Mouse (Mus musculus) testis, adult 2 months (tissue): ENCODE data around the gene Hoxc10. TPM values are rescaled to one million over a fixed set of nuclear protein-coding genes. Genes with fewer than 3 reads are reported as not detected.

Experiments
- H3K27ac ChIP-seq: fragments of 200-500 bp; 2 replicates; pipeline ENCODE4 v1.5.1; 2012; ENCODE audit warnings: low read depth, low read length; ENCODE audit not compliant: control insufficient read depth, insufficient read depth
- H3K27me3 ChIP-seq: fragments of 200-500 bp; 2 replicates; pipeline ENCODE4 v1.6.1; 2012; ENCODE audit warnings: mild to moderate bottlenecking, low read length, moderate library complexity; ENCODE audit not compliant: control insufficient read depth, insufficient read depth
- H3K36me3 ChIP-seq: fragments of 200-500 bp; 2 replicates; pipeline ENCODE4 v1.6.1; 2012; ENCODE audit warnings: mild to moderate bottlenecking, low read length; ENCODE audit not compliant: control insufficient read depth, insufficient read depth
- H3K4me1 ChIP-seq: fragments of 200-500 bp; 2 replicates; pipeline ENCODE4 v1.6.1; 2012; ENCODE audit warnings: low read length; ENCODE audit not compliant: control insufficient read depth, insufficient read depth
- H3K4me3 ChIP-seq: fragments of 200-500 bp; 2 replicates; pipeline ENCODE4 v1.5.1; 2012; ENCODE audit warnings: low read depth, mild to moderate bottlenecking, low read length, moderate library complexity, mixed read lengths; ENCODE audit not compliant: control insufficient read depth
- CTCF ChIP-seq: fragments of 200-500 bp; IDR thresholded peaks from 2 replicates; pipeline ENCODE4 v1.5.1; 2012; ENCODE audit warnings: low read depth, mild to moderate bottlenecking, inconsistent platforms, low read length, moderate library complexity; ENCODE audit not compliant: control insufficient read depth, insufficient read depth, insufficient replicate concordance
- POLR2A ChIP-seq: fragments of 200-500 bp; IDR thresholded peaks from 2 replicates; pipeline ENCODE4 v1.6.1; 2012; ENCODE audit warnings: low read depth, mild to moderate bottlenecking, inconsistent platforms, low read length, moderate library complexity; ENCODE audit not compliant: control insufficient read depth
- polyA plus RNA-seq: library from polyadenylated mRNA; depleted of rRNA; stranded (reverse); fragments of >200 nt; gene quantifications from 2 replicates; pipeline ENCODE4 v1.2.3, GENCODE M21; 2012

Gene Hoxc10
- polyA plus RNA-seq, 1 experiment, result 0.31 TPM

- H3K4me1 ChIP-seq, result peaks cover 6% of the 10 kb centered on the region
- TF ChIP-seq CTCF, result no peak
- no peak for TF ChIP-seq POLR2A
- H3K27ac ChIP-seq, result no peak overlapping the region
- H3K27me3 ChIP-seq, result peaks cover 12% of the 10 kb centered on the region
- no peak overlapping the region for H3K4me3 ChIP-seq
- no peaks in the 10 kb centered on the region for H3K36me3 ChIP-seq
Measured at GRCm38 (mm10) chr15:102980352-102980751, 13.8 kb downstream of the Hoxc10 start.

GRCm38 (mm10) chr15:102980912-102981311 is 14.3 kb downstream of the Hoxc10 start:
- Histone ChIP-seq H3K36me3 (no peaks in the 10 kb centered on the region), H3K4me1 (peaks cover 4% of the 10 kb centered on the region), H3K4me3 (peak overlapping the region; percentile 24; the same call in 1 of the 2 replicates), H3K27me3 (peaks cover 12% of the 10 kb centered on the region), H3K27ac (no peak overlapping the region)
- TF ChIP-seq CTCF (no peak), POLR2A (no peak)

GRCm38 (mm10) chr15:102981379-102982288 is 15.0 kb downstream of the Hoxc10 start:
- peaks cover 4% of the 10 kb centered on the region for H3K4me1 ChIP-seq
- TF ChIP-seq POLR2A, result no peak
- no peak for TF ChIP-seq CTCF
- no peaks in the 10 kb centered on the region for H3K36me3 ChIP-seq
- H3K27me3 ChIP-seq, result peaks cover 12% of the 10 kb centered on the region
- H3K27ac ChIP-seq, result no peak overlapping the region
- H3K4me3 ChIP-seq, result peak overlapping the region; percentile 80

- peaks cover 13% of the 10 kb centered on the region for H3K27me3 ChIP-seq
- no peaks in the 10 kb centered on the region for H3K36me3 ChIP-seq
- no peak for TF ChIP-seq CTCF
- no peak for TF ChIP-seq POLR2A
- H3K27ac ChIP-seq, result no peak overlapping the region
- no peak overlapping the region for H3K4me3 ChIP-seq
- H3K4me1 ChIP-seq, result peaks cover 4% of the 10 kb centered on the region
Measured at GRCm38 (mm10) chr15:102983716-102984115, 17.1 kb downstream of the Hoxc10 start.

- H3K4me1 ChIP-seq, result peaks cover 4% of the 10 kb centered on the region
Measured at GRCm38 (mm10) chr15:102984521-102984920, 17.9 kb downstream of the Hoxc10 start.

GRCm38 (mm10) chr15:102984925-102985324 is 18.3 kb downstream of the Hoxc10 start:
- H3K4me3 ChIP-seq, result no peak overlapping the region
- H3K27me3 ChIP-seq, result peaks cover 13% of the 10 kb centered on the region
- H3K4me1 ChIP-seq, result peaks cover 4% of the 10 kb centered on the region
- no peak for TF ChIP-seq CTCF
- no peak for TF ChIP-seq POLR2A
- no peak overlapping the region for H3K27ac ChIP-seq
- H3K36me3 ChIP-seq, result no peaks in the 10 kb centered on the region

More at GRCm38 (mm10) chr15:102984521-102984920, 17.9 kb downstream of the Hoxc10 start:
- Histone ChIP-seq H3K27me3 (peaks cover 13% of the 10 kb centered on the region), H3K4me3 (no peak overlapping the region), H3K36me3 (no peaks in the 10 kb centered on the region), H3K27ac (no peak overlapping the region)
- TF ChIP-seq POLR2A (no peak), CTCF (no peak)

GRCm38 (mm10) chr15:102987124-102987833 is 20.7 kb downstream of the Hoxc10 start:
- no peak overlapping the region for H3K27ac ChIP-seq
- H3K27me3 ChIP-seq, result peaks cover 12% of the 10 kb centered on the region
- TF ChIP-seq CTCF (peak; percentile 93; the same call in 1 of the 2 replicates), POLR2A (no peak)
- H3K4me1 ChIP-seq, result peaks cover 4% of the 10 kb centered on the region
- no peaks in the 10 kb centered on the region for H3K36me3 ChIP-seq
- H3K4me3 ChIP-seq, result no peak overlapping the region
